Mouse (Mus musculus) testis, adult 2 months (tissue): ENCODE measurements at regions not wholly inside any gene's neighbourhood (a gene's known extent, or its start where the extent isn't known, plus 50 kb on each side); places are given as distances from the start of the nearest gene placed in this dataset.

Experiments used
- CTCF ChIP-seq: fragments of 200-500 bp; IDR thresholded peaks from 2 replicates; pipeline ENCODE4 v1.5.1; 2012; ENCODE audit warnings: low read depth, mild to moderate bottlenecking, inconsistent platforms, low read length, moderate library complexity; ENCODE audit not compliant: control insufficient read depth, insufficient read depth, insufficient replicate concordance
- POLR2A ChIP-seq: fragments of 200-500 bp; IDR thresholded peaks from 2 replicates; pipeline ENCODE4 v1.6.1; 2012; ENCODE audit warnings: low read depth, mild to moderate bottlenecking, inconsistent platforms, low read length, moderate library complexity; ENCODE audit not compliant: control insufficient read depth

- TF ChIP-seq CTCF: no peak
- no peak for TF ChIP-seq POLR2A
Observed at GRCm38 (mm10) chr4:140433744-140434542, 187.4 kb upstream of the Igsf21 start.
